ENCODE assay signal across 16 mouse cellular contexts in genomic region chr1:52708745-52709144, GRCm38 (mm10).
"Had no signal": no experiment of that assay in that cellular context is flagged by ENCODE, and none has a peak within 500 bp of the region (broad histone marks: within the 10 kb centered on the region; RNA-seq: fewer than 3 reads in every experiment).

No protein-coding gene starts in this region.

- DNase-seq: kidney, adult 11 months; kidney, adult 8-10 months; kidney, postnatal 10 days; kidney, postnatal 36 days; left cerebral cortex, postnatal 4 days; liver, postnatal 0 days; lung, embryonic 14.5 days; lung, postnatal 36 days; retina, postnatal 1 day; right cerebral cortex, postnatal 25 days; spleen, adult 18-20 months; thymus, adult 18-20 months; thymus, postnatal 14 days; thymus, postnatal 4 days had no signal

- ATAC-seq: liver, postnatal 0 days; lung, postnatal 0 days; midbrain, embryonic 13.5 days had no signal
